Mouse (Mus musculus) liver, embryonic 14 days (tissue): Measurements from ENCODE around the gene AB124611. TPM values are rescaled to one million over a fixed set of nuclear protein-coding genes. Genes with fewer than 3 reads are reported as not detected.

Experiments used
- polyA plus RNA-seq: library from polyadenylated mRNA; depleted of rRNA; stranded (reverse); fragments of >200 nt; gene quantifications from 2 replicates; pipeline ENCODE4 v1.2.3, GENCODE M21; 2012; rRNA removed

AB124611 gene
- 4.9 and 6.6 TPM in 2 replicates for polyA plus RNA-seq

GRCm38 (mm10) chr9:21525937-21526633, at the start of gene AB124611:
AB124611 (plus strand) TSS chr9:21526176.

DNA sequence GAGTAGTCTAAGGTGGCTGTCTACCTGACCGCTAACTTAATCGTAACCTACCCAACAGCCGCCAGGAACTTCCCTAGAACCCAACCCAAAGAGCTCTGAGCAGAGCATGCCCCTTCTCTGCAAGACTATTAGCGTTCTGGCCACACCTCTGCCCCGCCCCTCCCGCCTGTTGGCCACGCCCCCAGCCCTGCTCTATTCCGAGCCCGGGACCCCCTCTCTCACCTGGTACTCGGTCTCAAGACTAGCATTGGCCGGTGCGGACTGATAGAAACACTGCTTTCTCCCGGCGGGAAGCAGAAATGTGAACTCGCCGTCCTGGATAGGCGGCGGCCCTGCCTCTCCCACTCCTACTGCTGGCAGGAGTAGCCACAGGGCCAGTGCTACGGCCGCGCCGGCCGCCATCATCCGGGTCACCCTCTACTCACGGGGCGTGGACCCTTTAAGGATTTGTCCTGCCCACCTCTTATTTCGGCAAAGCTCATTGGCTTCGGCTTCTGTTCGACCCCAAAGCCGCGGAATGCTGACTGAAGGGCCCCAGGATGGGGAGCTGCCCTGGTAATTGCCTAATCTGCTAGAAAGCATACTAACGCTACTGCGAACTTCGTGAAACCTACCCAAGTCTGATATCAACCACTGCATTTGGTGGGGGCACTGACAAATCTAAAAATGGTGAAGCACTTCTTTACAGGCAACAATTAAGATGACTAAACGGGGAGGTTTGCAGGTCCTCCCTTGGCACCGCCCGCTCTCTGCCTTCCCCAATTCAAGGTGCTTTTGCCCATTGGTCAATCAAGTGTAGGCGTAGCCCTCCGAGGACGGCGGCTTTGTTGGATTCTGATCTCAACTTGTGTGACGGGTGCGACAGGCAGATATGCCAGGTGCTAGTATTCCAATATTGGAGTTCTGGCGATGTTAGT, 15.9 kb upstream of the AB124611 start, which contains the start of gene Tmed1:
Tmed1 (minus strand) TSS at position 481 of the 917 bp plus-strand sequence.

DNA sequence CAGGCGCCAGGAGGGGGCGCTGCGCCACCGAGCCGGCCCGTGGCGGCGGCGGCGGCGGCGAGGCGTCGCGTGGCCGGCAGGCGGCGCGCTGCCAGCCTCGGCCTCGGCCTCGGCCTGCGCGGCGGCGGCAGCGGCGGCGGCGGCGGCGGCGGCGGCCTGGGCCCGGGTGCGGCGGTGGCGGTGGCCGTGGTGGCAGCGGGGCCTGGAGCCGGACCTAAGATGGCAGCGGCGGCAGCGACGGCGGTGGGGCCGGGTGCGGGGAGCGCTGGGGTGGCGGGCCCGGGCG, 20.8 kb downstream of the AB124611 start, which contains the start of gene Carm1:
Carm1 (plus strand) TSS at position 106 of the 286 bp plus-strand sequence.

DNA sequence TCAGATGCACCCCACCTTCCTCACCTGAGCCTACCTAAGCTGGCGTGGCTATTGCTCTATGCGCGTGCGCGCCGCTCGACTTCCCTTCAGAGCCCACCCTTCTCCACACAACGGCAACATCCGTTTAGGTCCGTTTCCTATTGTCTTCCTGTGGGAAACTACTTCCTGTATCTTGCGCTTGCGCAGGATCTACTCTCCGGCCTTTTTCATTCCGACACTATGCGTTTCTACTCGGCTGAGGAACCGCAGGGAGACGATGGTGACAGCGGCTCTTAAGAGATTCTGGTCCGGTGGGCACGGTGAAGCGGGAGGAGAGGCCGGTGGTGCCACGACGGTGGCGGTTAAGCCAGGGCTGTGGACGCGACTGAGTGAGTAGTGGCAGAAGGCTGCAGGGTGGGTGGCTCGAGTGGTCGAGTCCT, 66.7 kb downstream of the AB124611 start, which contains the start of the genes Timm29 and Yipf2:
Timm29 (plus strand) TSS at position 20 of the 419 bp plus-strand sequence.
Yipf2 (minus strand) TSS at position 126 of the 419 bp plus-strand sequence.

Other genes with a start within 250 kb of the AB124611 start
- 20.3 and 23.3 TPM in 2 replicates for gene Kri1, start 238.2 kb upstream of the AB124611 start, polyA plus RNA-seq
- 59.2 and 67.8 TPM in 2 replicates for gene Cdkn2d, start 234.8 kb upstream of the AB124611 start, polyA plus RNA-seq
- gene Ap1m2, start 213.8 kb upstream of the AB124611 start, polyA plus RNA-seq, result 0.08 and 0.14 TPM in 2 replicates
- 10.5 TPM in 2 replicates for gene Slc44a2, start 205.5 kb upstream of the AB124611 start, polyA plus RNA-seq
- 28.1 and 29.4 TPM in 2 replicates for gene Ilf3, start 158.3 kb upstream of the AB124611 start, polyA plus RNA-seq
- gene Qtrt1, start 114.3 kb upstream of the AB124611 start, polyA plus RNA-seq, result 23.1 and 23.5 TPM in 2 replicates
- gene Dnm2, start 101.3 kb upstream of the AB124611 start, polyA plus RNA-seq, result 30.6 and 33.1 TPM in 2 replicates
- gene Tmed1, start 15.9 kb upstream of the AB124611 start, polyA plus RNA-seq, result 16.4 and 18.0 TPM in 2 replicates
- 21.7 and 26.8 TPM in 2 replicates for gene Carm1, start 20.7 kb downstream of the AB124611 start, polyA plus RNA-seq
- gene Timm29, start 66.5 kb downstream of the AB124611 start, polyA plus RNA-seq, result 14.2 and 15.9 TPM in 2 replicates
- gene Yipf2, start 66.7 kb downstream of the AB124611 start, polyA plus RNA-seq, result 5.7 and 6.0 TPM in 2 replicates
- gene Smarca4, start 90.0 kb downstream of the AB124611 start, polyA plus RNA-seq, result 20.2 and 21.2 TPM in 2 replicates
- 12.1 and 12.7 TPM in 2 replicates for gene Ldlr, start 197.3 kb downstream of the AB124611 start, polyA plus RNA-seq
- gene Spc24, start 234.1 kb downstream of the AB124611 start, polyA plus RNA-seq, result 52.4 and 58.5 TPM in 2 replicates